Mouse (Mus musculus): ENCODE measurements around the gene Fam118b. TPM values are rescaled to one million over a fixed set of nuclear protein-coding genes. Genes with fewer than 3 reads are reported as not detected.

The Fam118b gene
- total RNA-seq, 1 experiment from 2014 or later = 12.7 TPM

DNA sequence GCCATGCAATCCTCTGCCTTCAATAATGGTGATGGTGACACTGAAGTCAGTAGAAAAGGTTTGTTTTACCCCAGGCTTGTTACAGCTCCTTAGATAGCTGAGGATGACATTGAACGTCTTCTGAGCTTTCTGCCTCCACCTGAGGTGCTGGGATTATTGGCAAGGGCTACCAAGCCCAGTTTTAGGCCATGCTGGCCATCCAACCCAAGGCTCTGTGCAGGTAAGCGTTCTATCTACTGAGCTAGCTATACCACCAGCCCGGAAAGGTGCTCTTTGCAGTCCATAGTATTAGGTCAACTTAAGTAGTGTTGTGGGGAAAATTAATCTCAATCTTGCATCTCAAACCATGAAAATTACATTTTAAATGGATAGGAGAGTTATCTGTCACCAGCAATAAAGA, 70.0 kb downstream of the Fam118b start:
- DNase-seq = no peak

- no peak for DNase-seq
Measured at GRCm38 (mm10) chr9:35194048-35194447, 73.6 kb downstream of the Fam118b start.

- DNase-seq = no peak
Measured at GRCm38 (mm10) chr9:35192983-35193542, 74.5 kb downstream of the Fam118b start.

DNA sequence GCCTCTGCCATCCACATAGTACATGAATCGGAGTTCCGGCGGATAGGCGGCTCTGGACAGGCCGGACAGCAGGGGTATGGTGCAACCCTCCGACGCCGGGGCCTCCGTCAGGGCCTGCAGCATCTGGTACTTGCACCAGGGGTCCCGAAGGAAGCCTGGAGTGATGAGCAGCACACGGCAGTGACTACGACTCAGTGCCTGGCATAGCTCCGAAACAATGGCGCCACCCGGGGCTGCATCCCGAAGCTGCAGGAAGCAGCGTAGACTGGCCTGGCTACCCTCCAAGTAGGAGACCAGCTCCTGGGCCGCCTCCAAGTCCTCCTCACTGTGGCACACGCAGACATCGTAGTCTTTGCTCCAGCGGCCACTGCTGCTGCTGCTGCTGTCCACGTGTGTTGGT, 78.9 kb downstream of the Fam118b start:
- peak; percentile 52 for DNase-seq

GRCm38 (mm10) chr9:35187351-35187903, 80.2 kb downstream of the Fam118b start:
- DNase-seq = no peak

DNA sequence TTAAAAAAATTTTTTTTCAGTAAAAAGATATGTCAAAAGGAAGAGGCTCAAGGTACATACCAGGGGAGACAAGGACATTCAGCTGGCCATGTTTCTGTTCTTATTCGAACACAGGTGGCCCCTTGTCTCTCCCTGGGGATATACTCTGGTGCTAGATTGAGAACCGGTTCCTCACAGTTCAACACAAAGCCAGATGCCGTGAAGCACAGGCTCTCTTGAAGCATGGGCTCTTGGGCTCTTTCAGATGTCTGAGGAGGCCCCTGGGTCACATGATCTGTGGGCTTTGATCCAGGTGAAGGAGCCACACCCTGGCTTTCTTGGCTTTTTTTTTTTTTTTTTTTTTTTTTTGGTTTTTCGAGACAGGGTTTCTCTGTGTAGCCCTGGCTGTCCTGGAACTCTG, 81.2 kb downstream of the Fam118b start:
- no peak for DNase-seq

- DNase-seq = no peak
Measured at GRCm38 (mm10) chr9:35183359-35183758, 84.2 kb downstream of the Fam118b start.

DNA sequence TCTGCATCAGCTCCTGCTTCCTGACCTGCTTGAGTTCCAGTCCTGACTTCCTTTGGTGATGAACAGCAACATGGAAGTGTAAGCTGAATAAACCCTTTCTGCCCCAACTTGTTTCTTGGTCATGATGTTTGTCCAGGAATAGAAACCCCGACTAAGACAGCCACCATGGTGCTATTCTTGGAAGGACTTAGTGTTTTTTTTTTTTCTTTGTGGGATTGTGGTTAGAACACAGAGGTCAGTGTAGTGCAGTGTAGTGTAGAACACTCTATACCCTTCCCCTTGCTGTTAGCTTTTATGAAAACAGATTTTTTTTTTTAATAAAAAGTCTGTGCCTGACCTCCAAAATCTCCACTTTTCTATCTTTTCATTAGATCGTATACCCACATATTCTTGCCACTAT, 84.8 kb downstream of the Fam118b start:
- no peak for DNase-seq

- no peak for DNase-seq
Measured at GRCm38 (mm10) chr9:35176124-35176659, 91.4 kb downstream of the Fam118b start.

DNA sequence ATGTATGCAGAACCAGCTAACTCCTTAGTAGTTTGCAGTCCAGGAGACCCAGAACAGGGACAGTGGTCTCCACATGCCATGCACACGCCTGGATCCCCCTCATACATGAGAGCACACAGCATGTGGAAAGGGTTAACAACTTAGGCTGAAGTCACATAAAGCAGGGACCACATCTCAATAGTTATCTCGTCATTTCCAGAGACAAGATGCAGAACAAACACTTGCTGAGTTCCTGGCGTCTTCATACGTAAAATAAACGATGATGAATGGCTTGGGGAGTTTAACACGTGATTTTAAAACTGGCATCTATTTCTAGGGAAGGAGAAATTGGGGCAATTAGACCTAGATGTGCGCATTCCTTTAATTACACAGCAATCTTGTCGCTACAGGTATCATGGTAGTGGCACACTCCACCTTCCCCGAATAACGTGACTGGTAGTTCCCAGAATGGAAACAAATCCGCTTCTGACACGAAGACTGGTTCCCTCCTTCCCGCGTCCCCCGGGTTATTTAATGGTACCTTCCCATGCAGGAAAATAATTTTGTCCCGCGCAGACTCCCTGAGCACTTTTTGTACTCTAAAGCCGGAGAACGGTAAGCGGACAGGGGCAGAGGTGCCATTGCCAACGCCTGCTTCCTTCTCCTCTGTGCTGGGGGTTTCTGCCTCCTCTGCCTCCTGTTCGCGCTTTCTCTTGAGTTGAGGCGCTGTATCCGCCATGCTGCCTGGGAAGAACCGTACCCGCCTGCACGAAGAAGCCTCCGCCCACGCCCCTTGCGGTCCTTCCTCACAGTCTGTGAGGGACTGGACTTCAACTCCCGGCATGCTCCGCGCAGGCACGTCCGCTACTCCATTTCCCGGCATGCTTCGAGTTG, 92.1 kb downstream of the Fam118b start, which contains the start of gene Dcps:
TSS of gene Dcps (minus strand) at position 811 of the 873 bp plus-strand sequence.
- peak; percentile 90 for DNase-seq

DNA sequence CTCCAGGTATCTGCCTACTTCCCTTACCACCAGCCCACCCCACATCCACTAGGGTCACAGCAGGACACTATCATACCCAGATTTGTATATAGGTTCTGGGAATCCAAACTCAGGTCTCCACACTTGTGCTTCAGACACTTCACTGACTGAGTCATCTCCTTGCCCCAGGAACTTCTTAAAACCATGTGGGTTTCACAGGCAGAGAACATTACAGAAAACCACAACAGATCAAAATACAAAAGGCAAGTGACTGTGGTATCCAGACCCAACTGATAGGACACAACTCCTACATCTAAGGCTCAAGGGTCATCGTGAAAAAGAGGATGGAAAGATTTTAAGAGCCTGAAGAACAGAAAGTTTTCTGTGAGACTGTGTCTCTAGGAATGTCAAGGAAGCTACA, 94.3 kb downstream of the Fam118b start:
- no peak for DNase-seq

DNA sequence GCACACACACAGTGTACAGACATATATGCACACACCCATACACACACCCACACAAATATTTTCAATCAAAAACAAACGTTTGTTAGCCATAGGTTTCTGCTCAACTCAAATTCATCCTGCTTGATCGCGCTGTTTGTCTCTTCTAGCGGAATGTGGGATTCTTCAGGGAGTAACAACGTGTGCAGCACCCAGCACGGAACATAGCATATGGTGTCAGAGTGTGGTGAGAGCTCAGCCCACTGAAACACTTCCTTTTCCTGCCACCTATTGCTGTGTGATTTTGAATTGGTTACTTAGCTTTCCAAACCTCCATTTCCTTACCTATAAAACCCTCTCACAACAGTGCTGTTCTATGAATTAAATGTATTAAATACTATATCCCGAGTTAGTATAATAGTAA, 97.5 kb downstream of the Fam118b start:
- no peak for DNase-seq

Other genes starting within 250 kb of the Fam118b start
- gene St3gal4, start 148.5 kb downstream of the Fam118b start, total RNA-seq (2021) = 31.0 and 39.8 TPM in 2 replicates
- gene Dcps, start 91.7 kb downstream of the Fam118b start, total RNA-seq (2021) = 20.0 and 27.3 TPM in 2 replicates
- gene Srpr, start 67.6 kb downstream of the Fam118b start, total RNA-seq (2021) = 138 and 153 TPM in 2 replicates
- gene Tirap, start 67.5 kb downstream of the Fam118b start, total RNA-seq (2021) = 7.6 and 10.7 TPM in 2 replicates
- gene Foxred1, start 56.8 kb downstream of the Fam118b start, total RNA-seq (2021) = 46.6 and 57.8 TPM in 2 replicates
- 18.1 and 19.8 TPM in 2 replicates for gene Rpusd4, start 60 bp upstream of the Fam118b start, total RNA-seq (2021)
- 10.7 and 13.1 TPM in 2 replicates for gene Cdon, start 153.3 kb upstream of the Fam118b start, total RNA-seq (2021)